Mouse (Mus musculus): ENCODE data around the gene Lcp1. TPM values are rescaled to one million over a fixed set of nuclear protein-coding genes. Genes with fewer than 3 reads are reported as not detected.
A peak's percentile ranks its signal among the peaks of the same experiment; 100 is the strongest.

The Lcp1 gene
- total and polyA plus RNA-seq, 2 experiments from 2014 or later = 6.5 to 8.3 TPM

GRCm38 (mm10) chr14:75250432-75250831, 119.5 kb downstream of the Lcp1 start:
- H3K9ac ChIP-seq (replicated peaks; ENCODE audit: low read length) = no peak overlapping the region
- ATAC-seq (no peak), DNase-seq (ENCODE audit: low spot score) (no peak)
- no peak for TF ChIP-seq CTCF (IDR thresholded peaks at IDR 0.05; ENCODE audit: low read depth)
- no peaks in the 10 kb centered on the region for H3K4me1 ChIP-seq (ENCODE audit: insufficient read depth, low read length)
- H3K4me2 ChIP-seq (ENCODE audit: low read depth, low read length) = no peak overlapping the region
- H3K9me3 ChIP-seq (ENCODE audit: low read length) = no peaks in the 10 kb centered on the region
- no peak overlapping the region for H3K27ac ChIP-seq
- H3K36me3 ChIP-seq (ENCODE audit: insufficient read depth, low read length) = no peaks in the 10 kb centered on the region
- no peak overlapping the region for H3K4me3 ChIP-seq (ENCODE audit: low read length)
- 86% methylated on average over 3 of the region's 3 CpGs for WGBS
- no peaks in the 10 kb centered on the region for H3K27me3 ChIP-seq (ENCODE audit: insufficient read depth, low read length)

GRCm38 (mm10) chr14:75256521-75256920, 125.6 kb downstream of the Lcp1 start:
- 41% methylated on average over 5 of the region's 5 CpGs for WGBS
- DNase-seq (ENCODE audit: low spot score) = no peak
- peak; percentile 54 for TF ChIP-seq CTCF (IDR thresholded peaks at IDR 0.05; ENCODE audit: low read depth)

GRCm38 (mm10) chr14:75269531-75269930, 138.6 kb downstream of the Lcp1 start:
- H3K4me3 ChIP-seq (ENCODE audit: low read length) = no peak overlapping the region
- H3K9ac ChIP-seq (replicated peaks; ENCODE audit: low read length) = no peak overlapping the region
- H3K36me3 ChIP-seq (ENCODE audit: insufficient read depth, low read length) = no peaks in the 10 kb centered on the region
- WGBS = 92% methylated on average over 5 of the region's 5 CpGs
- TF ChIP-seq CTCF (IDR thresholded peaks at IDR 0.05; ENCODE audit: low read depth) = no peak
- no peaks in the 10 kb centered on the region for H3K27me3 ChIP-seq (ENCODE audit: insufficient read depth, low read length)
- H3K4me1 ChIP-seq (ENCODE audit: insufficient read depth, low read length) = no peaks in the 10 kb centered on the region
- no peak overlapping the region for H3K27ac ChIP-seq
- no peaks in the 10 kb centered on the region for H3K9me3 ChIP-seq (ENCODE audit: low read length)
- no peak overlapping the region for H3K4me2 ChIP-seq (ENCODE audit: low read depth, low read length)
- ATAC-seq = no peak
- no peak for DNase-seq (ENCODE audit: low spot score)

More at GRCm38 (mm10) chr14:75256521-75256920, 125.6 kb downstream of the Lcp1 start:
- Histone ChIP-seq H3K4me1 (ENCODE audit: insufficient read depth, low read length) (no peaks in the 10 kb centered on the region), H3K4me3 (ENCODE audit: low read length) (no peak overlapping the region), H3K36me3 (ENCODE audit: insufficient read depth, low read length) (no peaks in the 10 kb centered on the region), H3K9me3 (ENCODE audit: low read length) (no peaks in the 10 kb centered on the region), H3K9ac (replicated peaks; ENCODE audit: low read length) (no peak overlapping the region), H3K27ac (no peak overlapping the region), H3K4me2 (ENCODE audit: low read depth, low read length) (no peak overlapping the region), H3K27me3 (ENCODE audit: insufficient read depth, low read length) (no peaks in the 10 kb centered on the region)
- ATAC-seq = no peak

GRCm38 (mm10) chr14:75279716-75280115, 148.8 kb downstream of the Lcp1 start:
- DNase-seq (ENCODE audit: low spot score) (no peak), ATAC-seq (no peak)
- no peaks in the 10 kb centered on the region for H3K9me3 ChIP-seq (ENCODE audit: low read length)
- H3K4me2 ChIP-seq (ENCODE audit: low read depth, low read length) = no peak overlapping the region
- H3K27me3 ChIP-seq (ENCODE audit: insufficient read depth, low read length) = no peaks in the 10 kb centered on the region
- H3K9ac ChIP-seq (replicated peaks; ENCODE audit: low read length) = no peak overlapping the region
- no peak for TF ChIP-seq CTCF (IDR thresholded peaks at IDR 0.05; ENCODE audit: low read depth)
- WGBS = 81% methylated on average over 6 of the region's 6 CpGs
- H3K4me3 ChIP-seq (ENCODE audit: low read length) = no peak overlapping the region
- no peaks in the 10 kb centered on the region for H3K36me3 ChIP-seq (ENCODE audit: insufficient read depth, low read length)
- H3K4me1 ChIP-seq (ENCODE audit: insufficient read depth, low read length) = no peaks in the 10 kb centered on the region
- no peak overlapping the region for H3K27ac ChIP-seq

- Histone ChIP-seq H3K9me3 (ENCODE audit: low read length) (no peaks in the 10 kb centered on the region), H3K4me1 (ENCODE audit: insufficient read depth, low read length) (peaks cover 5% of the 10 kb centered on the region), H3K27me3 (ENCODE audit: insufficient read depth, low read length) (no peaks in the 10 kb centered on the region), H3K4me3 (ENCODE audit: low read length) (no peak overlapping the region), H3K27ac (no peak overlapping the region), H3K4me2 (ENCODE audit: low read depth, low read length) (no peak overlapping the region), H3K36me3 (ENCODE audit: insufficient read depth, low read length) (no peaks in the 10 kb centered on the region), H3K9ac (replicated peaks; ENCODE audit: low read length) (no peak overlapping the region)
- WGBS = 62% methylated on average over 5 of the region's 5 CpGs
- TF ChIP-seq CTCF (IDR thresholded peaks at IDR 0.05; ENCODE audit: low read depth) = no peak
- ATAC-seq = no peak
- no peak for DNase-seq (ENCODE audit: low spot score)
Observed at GRCm38 (mm10) chr14:75280406-75280805, 149.5 kb downstream of the Lcp1 start.

Small RNAs within 50 kb of the gene (microRNA-seq; reads per million reads assigned to microRNA genes)
- 0 reads per million in 2 experiments for gene Gm44482

Other genes starting within 250 kb of the Lcp1 start
- gene Lrch1, start 183.2 kb upstream of the Lcp1 start, total RNA-seq (2014; rRNA removed) = 12.7 and 22.3 TPM in 2 replicates
- gene Lrch1, start 183.2 kb upstream of the Lcp1 start, polyA plus RNA-seq (2015; fragmentation: Nextera tagmentation; extraction: Ambion mirVana) = 16.5 and 17.3 TPM in 2 replicates
- 0.26 and 0.79 TPM in 2 replicates for gene Rubcnl, start 115.1 kb upstream of the Lcp1 start, total RNA-seq (2014; rRNA removed)
- gene Rubcnl, start 115.1 kb upstream of the Lcp1 start, polyA plus RNA-seq (2015; fragmentation: Nextera tagmentation; extraction: Ambion mirVana) = 0.16 and 0.25 TPM in 2 replicates
- gene Lrrc63, start 220 bp upstream of the Lcp1 start, total RNA-seq (2014; rRNA removed) = not detected in 2 replicates
- 0.09 TPM in 1 of 2 replicates, not detected in the other for gene Lrrc63, start 220 bp upstream of the Lcp1 start, polyA plus RNA-seq (2015; fragmentation: Nextera tagmentation; extraction: Ambion mirVana)
- not detected in 2 replicates for gene Cpb2, start 111.2 kb downstream of the Lcp1 start, total RNA-seq (2014; rRNA removed)
- not detected in 2 replicates for gene Cpb2, start 111.2 kb downstream of the Lcp1 start, polyA plus RNA-seq (2015; fragmentation: Nextera tagmentation; extraction: Ambion mirVana)
- 13.5 and 25.6 TPM in 2 replicates for gene Zc3h13, start 153.3 kb downstream of the Lcp1 start, total RNA-seq (2014; rRNA removed)
- 43.1 and 45.1 TPM in 2 replicates for gene Zc3h13, start 153.3 kb downstream of the Lcp1 start, polyA plus RNA-seq (2015; fragmentation: Nextera tagmentation; extraction: Ambion mirVana)